Mouse (Mus musculus) erythroblast, adult 5-6 weeks (primary cell): ENCODE measurements around the gene Cryz. TPM values are rescaled to one million over a fixed set of nuclear protein-coding genes. Genes with fewer than 3 reads are reported as not detected.

ENCODE experiments used
- ATAC-seq: replicated peaks from 2 replicates; pipeline ENCODE4 v1.8.0; 2016; ENCODE audit warnings: moderate number of reproducible peaks, mild to moderate bottlenecking, moderate TSS enrichment, inconsistent platforms; ENCODE audit not compliant: poor library complexity, low FRiP score, severe bottlenecking
- total RNA-seq, 2 experiments: library from RNA; stranded (forward) in 1 of 2; stranded (reverse) in 1 of 2; fragments of 150-400 nt in 1 of 2; fragments of 200-764, 138-1000 nt in 1 of 2; gene quantifications; 2 replicates each; pipeline versions ENCODE4 v1.2.3 to v1.2.4; 2015 to 2017; ENCODE audit warnings: low replicate concordance in 2 of 2

Gene Cryz
- total RNA-seq, 2 experiments from 2014 or later: 3.3 TPM; not detected in 1

- ATAC-seq: no peak
Observed at GRCm38 (mm10) chr3:154663976-154664581, 67.6 kb downstream of the Cryz start.

- ATAC-seq: no peak
Observed at GRCm38 (mm10) chr3:154664636-154665035, 68.1 kb downstream of the Cryz start.

- ATAC-seq: no peak
Observed at GRCm38 (mm10) chr3:154668485-154668884, 72.0 kb downstream of the Cryz start.

- no peak for ATAC-seq
Observed at GRCm38 (mm10) chr3:154670584-154670983, 74.1 kb downstream of the Cryz start.

- no peak for ATAC-seq
Observed at GRCm38 (mm10) chr3:154671013-154671412, 74.5 kb downstream of the Cryz start.

Other genes with a start within 250 kb of the Cryz start
- 1.3 TPM in 1 of 2 replicates, not detected in the other for gene Tyw3, start 393 bp downstream of the Cryz start, total RNA-seq (2015; ENCODE audit: low replicate concordance)
- gene Tyw3, start 393 bp downstream of the Cryz start, total RNA-seq (2017; ENCODE audit: low replicate concordance): 0.34 and 1.4 TPM in 2 replicates
- not detected in 2 replicates for gene Erich3, start 67.1 kb downstream of the Cryz start, total RNA-seq (2015; ENCODE audit: low replicate concordance)
- gene Erich3, start 67.1 kb downstream of the Cryz start, total RNA-seq (2017; ENCODE audit: low replicate concordance): not detected in 2 replicates